Mouse (Mus musculus): ENCODE data around the gene Usp34.
"Not testable (repeated sequence)": the region's sequence is repeated elsewhere in the genome, so short reads cannot be mapped to it uniquely, and the experiment has no call there.

Usp34 gene

DNA sequence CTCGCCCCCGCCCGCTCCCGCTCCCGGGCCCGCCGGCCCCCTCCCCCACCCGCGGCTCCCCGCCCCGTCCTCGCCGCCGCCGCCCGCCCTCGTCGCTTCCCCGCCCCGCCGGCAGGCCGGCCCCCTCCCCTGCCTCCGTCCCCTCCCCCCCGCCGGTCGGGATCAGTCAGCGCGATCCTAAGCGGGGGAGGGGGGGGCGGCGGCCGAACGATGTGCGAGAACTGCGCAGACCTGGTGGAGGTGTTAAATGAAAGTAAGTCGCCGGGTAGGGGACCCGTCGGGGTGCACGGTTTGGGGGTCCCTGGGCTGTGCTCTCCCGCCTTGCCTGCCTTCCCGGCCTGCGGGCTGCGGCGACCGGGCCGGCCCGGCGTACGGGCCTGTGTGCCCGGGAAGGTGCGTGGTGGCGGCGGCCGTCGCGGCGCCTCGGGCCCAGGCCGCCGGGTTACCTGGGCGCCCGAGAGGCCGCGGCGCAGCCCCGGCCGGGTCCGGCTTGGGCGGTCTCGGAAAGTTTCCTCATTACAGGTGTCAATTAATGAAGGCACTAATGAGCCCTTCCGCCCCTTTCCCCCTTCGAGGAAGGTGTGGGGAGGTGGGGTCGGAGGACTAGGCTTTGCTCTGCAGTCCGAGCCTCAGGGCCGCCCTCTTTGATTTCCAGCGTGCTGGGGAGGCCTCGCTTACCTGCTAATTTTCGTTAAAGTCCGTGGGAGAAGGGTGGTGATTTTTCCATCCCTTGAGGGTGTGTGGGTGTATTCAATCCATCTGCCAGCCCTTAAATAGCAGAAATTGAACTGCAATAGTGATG is at the start of gene Usp34:
TSS of gene Usp34 (plus strand) at position 132 of the 802 bp plus-strand sequence.
- DNase-seq (ENCODE audit: low read depth, low spot score): peak; percentile 80

DNA sequence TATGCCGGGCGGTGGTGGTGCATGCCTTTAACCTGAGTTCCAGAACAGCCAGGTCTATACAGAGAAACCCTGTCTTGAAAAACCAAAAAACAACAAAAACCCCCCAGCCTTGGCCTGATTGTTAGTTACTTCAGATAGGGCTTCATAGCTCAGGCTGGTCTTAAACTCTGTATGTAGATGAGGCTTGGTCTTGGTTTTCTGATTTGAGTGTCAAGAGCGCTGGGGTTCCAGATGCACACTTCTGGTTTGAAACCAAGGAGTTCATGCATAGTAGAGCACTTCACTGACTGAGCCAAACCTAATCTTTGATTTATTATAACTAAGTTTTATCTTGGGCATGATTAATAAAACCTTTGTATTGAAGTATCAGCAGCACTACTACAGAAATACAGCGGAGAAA is 47.6 kb upstream of the Usp34 start:
- no peak for DNase-seq (ENCODE audit: low read depth, low spot score)

DNA sequence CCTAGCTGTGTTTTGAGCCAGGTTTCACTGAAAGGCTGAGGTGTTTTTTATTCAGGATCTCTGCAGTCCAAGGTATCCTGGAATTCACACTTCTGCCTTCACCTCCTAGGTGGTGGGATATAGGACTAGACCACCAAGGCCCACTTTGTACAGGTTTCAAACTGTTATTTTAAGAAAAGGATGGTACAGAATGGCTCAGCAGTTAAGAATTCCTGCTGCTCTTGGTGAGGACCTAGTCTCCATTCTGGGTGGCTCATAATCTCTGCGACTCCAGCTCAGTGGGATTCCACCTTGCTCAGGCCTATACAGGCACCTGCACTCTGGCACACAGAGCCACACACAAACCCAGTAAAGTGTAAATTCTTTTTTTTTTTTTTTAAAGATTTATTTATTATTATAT is 47.2 kb upstream of the Usp34 start:
- DNase-seq (ENCODE audit: low read depth, low spot score): no peak

DNA sequence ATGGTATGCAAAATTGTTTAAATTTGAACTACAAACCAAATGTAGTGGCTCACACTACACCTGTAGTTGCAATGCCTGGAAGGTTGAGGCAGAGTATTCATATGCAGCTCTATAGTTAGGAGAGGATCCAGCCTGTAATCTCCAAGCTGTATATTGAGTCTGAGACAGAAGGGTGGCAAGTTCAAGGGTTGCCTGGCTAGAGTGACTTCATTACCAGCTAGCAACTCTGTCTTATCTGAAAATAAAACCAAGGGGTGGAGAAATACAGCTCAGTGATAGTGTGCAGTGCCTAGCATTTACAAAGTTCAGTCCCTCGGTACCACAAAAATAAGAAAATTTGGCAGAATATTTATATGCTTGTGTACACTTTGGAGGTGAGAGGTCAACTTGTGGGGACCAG is 46.5 kb upstream of the Usp34 start:
- no peak for DNase-seq (ENCODE audit: low read depth, low spot score)

DNA sequence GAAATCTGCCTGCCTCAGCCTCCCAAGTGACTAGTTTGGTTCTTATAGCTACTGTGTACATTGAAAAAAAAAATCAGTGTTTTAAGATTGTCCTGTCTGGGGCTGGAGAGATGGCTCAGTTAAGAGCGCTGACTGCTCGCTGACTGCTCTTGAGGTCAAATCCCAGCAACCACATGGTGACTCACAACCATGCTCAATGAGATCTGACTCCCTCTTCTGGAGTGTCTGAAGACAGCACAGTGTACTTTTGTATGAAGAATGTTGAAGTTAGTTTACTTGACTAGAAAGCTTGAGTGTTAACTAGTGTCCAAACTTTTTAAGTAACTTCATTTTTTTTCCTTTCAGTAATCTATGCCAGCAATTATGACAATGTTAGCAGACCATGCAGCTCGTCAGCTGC is 45.2 kb upstream of the Usp34 start:
- DNase-seq (ENCODE audit: low read depth, low spot score): peak; percentile 49

DNA sequence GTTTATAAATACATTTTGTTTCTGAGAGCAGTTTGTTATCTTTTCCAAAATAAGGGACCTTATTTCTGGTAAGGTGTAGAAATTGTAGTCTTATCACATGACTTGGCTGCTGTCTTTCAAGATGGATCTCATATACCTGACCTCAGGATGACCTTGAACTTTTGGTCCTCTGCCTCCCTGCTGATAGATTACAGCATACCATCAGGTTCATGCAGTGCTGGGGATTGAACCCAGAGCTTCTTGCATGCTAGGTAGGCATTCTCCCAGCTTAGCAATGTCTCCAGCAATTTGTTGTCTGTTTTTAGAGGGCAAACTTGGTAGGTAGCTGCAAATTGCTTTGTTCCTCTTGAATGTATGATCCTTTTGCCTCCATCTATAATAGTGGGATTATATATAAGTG is 41.7 kb upstream of the Usp34 start:
- DNase-seq (ENCODE audit: low read depth, low spot score): no peak

DNA sequence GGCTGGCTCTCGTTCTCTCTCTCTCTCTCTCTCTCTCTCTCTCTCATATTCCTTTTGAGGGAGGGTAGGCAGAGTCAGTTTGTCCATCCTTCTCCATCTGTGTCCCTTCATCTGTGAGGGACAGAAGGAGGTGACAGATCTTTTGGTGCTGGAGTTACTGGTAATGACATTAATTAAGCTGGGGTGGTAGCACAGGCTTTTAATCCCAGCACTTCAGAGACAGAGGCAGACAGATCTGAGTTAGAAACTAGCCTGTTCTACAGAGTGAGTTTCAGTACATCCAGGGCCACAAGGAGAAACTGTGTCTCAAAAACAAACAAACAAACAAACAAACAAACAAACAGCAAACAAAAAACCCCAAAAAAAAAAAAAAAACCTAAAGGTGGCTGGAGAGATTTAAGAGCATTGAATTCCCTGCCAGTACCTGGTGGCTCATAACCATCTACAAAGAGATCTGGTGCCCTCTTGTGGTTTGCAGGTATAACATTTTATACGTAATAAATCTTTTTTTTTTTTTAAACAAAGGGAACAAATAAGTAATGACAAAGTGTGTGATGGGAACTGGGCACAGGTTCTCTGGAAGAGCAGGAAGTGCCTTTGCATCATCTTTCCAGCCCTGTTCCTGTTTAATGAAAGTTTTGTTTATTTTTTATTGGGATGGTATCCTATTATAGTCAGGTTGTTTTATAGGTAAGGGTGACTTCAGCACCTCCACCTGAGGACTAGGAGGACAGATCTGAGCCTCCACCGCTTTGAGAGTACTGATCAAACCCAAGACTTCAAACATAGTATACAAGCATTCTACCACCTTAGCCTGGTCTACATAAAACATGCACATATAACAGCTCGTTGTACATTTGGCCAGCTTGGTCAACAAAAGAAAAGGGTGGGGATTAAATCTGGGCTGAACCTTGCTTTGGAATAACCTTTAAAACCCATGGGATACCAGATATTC is 34.6 kb upstream of the Usp34 start:
- DNase-seq (ENCODE audit: low read depth, low spot score): peak; percentile 82

DNA sequence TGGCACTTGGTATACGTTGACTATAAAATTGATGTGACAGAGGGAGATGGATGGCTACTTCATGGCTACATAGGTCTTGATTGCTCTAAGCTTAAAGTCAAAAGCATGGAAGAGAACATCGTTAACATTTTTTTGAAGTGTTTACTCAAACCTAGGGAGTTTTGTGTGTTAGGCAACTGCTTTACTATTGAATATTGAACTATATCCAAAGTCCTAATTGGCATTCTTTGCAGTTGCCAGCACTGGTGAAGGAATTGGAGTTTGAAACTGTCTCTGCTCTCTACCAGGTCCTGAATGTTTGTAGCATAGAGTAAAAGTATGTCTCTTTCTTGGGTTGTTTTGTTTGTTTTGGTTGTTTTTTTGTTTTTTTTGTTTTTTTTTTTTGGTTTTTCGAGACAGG is 30.9 kb upstream of the Usp34 start:
- DNase-seq (ENCODE audit: low read depth, low spot score): no peak

DNA sequence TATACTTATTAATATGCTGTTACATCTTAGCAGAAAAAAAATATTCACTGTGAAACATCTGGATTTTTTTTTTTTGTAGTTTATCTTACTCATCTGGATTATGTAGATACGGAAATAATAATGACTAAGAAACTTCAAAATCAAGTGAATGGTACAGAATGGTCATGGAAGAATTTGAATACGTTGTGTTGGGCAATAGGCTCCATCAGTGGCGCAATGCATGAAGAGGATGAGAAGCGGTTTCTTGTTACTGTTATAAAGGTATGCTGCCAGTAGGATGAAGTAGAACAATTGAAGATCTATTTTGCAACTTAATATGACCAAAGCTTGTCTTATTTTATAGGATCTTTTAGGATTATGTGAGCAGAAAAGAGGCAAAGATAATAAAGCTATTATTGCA is 22.2 kb upstream of the Usp34 start:
- DNase-seq (ENCODE audit: low read depth, low spot score): no peak

DNA sequence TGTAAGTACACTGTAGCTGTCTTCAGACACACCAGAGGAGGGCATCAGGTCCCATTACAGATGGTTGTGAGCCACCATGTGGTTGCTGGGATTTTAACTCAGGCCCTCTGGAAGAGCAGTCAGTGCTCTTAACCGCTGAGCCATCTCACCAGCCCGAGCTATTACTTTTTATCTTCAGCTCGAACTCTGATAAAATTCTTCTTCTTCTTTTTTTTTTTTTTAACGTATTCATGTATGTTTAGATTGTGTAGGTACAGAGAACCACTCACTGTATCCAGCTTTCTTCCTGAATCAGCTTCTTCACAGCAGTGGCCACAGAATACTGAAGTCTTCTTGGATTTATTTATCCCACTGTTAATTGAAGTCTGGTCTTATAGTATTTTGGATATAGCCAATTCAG is 17.8 kb upstream of the Usp34 start:
- not testable (repeated sequence) for DNase-seq (ENCODE audit: low read depth, low spot score)

DNA sequence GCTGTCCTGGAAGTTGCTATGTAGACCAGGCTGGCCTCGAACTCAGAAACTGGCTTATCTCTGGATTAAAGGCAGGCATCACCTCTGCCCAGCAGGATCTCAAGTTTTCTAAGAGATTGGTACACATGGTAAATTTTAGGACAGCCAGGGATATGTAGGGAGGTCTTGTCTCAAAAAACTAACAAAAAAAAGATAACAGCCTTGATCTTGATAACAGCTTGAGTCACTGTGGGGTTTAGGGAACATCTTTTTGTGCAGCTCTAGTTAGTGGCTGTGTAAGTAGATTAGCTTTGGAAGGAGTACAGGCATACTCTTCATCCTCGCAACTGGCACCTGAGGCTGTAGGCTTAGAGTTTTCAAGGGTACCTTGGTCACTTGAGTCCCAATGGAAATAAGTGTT is 9.3 kb upstream of the Usp34 start:
- no peak for DNase-seq (ENCODE audit: low read depth, low spot score)

DNA sequence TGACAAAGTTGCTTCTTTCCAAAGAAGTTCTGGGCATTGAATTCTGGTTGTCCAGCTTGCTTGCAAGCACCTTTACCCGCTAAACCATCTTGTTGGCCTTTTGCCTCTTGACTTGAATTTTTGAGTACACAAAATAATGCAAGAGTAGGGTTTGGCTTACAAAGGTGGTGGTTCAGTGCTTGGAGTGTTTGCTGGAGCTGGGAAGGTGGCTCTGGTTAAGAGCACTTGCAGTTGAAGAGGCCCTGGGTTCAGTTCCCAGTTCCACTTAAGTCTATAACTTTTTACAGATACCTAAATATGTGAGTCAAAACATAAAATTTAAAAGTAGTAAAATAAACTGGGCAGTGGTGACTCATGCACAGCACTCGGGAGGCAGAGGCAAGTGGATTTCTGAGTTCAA is 8.4 kb upstream of the Usp34 start:
- no peak for DNase-seq (ENCODE audit: low read depth, low spot score)

DNA sequence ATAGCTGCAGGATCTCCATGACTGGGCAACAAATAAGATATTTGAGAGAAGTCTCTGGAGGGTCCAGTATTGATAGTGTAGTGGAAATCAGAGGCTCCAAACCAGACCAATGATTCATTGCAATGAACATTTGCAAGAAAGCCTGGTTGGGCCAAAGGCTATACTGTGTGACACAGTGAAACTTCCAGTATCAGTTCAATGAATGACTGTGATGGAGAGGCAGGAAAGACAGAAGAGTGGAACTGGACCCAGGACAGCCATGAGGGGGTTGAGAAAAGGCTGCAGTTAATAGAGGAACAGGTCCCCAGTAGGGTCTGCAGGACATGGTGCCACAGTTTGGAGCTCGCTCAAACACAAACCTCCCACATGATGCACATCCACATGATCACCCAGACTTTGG is 6.8 kb upstream of the Usp34 start:
- no peak for DNase-seq (ENCODE audit: low read depth, low spot score)

DNA sequence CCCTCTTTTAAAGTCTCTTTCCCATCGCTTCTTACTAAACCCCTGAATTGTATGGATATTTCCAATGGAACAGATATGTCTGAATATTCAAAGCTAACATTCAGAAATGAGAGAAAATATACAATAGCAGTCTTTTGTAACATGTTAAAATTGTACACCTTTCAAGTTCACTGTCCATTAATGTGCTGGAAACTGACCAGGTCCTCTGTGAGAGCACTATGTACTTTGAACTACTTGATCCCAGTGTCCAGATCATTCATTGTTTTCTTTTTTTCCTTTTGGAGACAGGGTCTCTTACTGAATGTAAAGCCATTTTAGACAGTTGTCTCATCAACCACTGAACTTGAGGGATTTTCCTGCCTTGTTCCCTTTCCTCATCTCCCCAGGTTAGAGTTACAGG is 3.6 kb upstream of the Usp34 start:
- DNase-seq (ENCODE audit: low read depth, low spot score): no peak

DNA sequence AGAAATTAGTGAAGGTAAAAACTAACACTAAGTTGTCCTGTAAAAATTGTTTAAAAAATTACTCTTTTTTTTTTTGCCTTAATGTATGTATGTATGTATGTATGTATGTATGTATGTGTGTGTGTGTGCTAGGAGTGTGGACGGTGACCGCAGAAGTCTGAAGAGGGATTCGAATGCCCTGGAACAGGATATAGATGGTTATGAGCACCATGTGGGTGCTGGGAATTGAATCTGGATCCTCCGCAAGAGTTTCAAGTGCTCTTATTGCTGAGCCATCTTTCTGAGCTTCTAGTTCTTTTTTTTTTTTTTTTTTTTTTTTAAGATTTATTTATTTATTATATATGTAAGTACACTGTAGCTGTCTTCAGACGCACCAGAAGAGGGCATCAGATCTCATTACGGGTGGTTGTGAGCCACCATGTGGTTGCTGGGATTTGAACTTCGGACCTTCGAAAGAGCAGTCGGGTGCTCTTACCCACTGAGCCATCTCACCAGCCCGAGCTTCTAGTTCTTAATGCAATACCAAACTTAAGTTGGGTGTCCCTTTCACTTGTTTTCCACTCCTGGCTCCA is 1.5 kb upstream of the Usp34 start:
- DNase-seq (ENCODE audit: low read depth, low spot score): peak; percentile 32

DNA sequence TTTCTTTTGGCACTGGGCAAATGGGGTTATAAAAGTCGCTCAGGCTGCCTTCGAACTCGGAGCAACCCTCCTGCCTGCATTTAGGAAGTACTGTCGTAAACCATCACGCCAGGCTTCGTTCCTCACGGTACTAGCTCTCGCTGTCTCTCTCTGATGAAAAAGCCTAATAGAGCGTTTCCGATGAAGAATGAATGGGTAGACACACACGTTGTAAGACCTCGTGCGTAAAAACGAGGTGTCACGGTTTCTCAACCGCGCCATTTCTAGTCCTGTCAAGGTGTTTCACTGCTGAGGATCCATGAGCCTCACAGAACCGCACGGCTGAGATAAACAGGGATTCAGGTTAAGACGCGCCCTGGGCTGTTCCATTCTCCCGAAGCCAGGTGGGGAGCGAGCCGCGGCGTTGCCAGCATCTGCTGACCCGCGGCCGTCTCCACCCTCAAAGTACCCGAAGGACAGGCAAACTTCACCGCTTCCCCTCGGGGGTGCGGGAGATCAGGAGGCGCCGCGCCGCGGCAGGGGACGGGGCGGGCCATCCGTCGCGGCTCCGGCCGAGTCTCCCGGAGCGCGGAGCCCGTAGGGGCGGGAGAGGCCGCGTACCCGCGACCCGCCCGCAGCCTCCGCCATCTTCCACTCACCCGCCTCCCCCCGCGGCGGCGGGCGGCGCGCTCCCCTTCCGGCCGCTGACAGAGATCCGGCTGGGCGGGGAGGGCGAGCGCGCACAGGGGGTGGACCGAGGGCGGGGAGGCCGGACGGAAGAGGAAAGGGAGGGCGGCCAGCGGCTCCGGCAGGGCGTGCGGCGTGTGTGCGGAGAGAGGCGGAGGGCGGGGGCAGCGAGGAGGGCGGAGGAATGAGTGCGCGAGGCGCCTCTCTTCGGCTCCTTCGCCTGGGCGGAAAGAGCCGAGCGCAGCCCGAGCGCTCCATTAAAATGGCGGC is 754 bp upstream of the Usp34 start:
- DNase-seq (ENCODE audit: low read depth, low spot score): peak; percentile 99

DNA sequence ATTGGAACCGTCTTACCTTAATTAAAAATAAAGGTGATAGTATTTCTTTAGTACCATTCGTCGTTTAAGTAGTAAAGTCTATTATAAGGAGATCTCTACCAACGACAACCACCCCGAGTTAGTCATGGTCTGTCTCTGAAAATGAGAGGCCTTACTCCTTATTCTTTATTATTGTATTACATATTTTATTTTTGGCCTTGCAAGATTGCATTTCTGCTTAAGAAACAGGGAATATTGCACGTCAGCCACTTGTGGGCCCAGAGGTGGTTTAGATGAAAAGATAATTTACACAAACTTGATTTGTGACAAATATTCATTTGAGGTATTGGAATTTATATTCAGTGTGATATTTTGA is 848 bp downstream of the Usp34 start:
- DNase-seq (ENCODE audit: low read depth, low spot score): no peak

DNA sequence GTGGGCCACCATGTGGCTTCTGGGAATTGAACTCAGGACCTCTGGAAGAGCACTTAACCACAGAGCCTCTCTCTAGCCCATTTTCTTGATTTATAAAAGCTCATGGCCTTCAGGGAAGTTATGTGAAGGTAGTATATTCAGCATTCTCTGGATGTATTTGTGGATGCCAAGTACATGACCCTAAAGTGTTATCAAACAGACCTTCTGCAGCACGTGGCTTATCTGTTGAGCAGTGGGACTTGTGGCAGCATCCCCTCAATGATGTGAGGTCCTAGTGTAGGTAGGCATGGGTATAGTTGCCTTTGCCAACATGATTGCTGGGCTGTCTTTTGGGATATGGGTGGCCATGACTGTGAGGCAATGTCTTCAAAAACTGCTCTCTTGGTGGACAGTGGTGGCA is 6.8 kb downstream of the Usp34 start:
- no peak for DNase-seq (ENCODE audit: low read depth, low spot score)

DNA sequence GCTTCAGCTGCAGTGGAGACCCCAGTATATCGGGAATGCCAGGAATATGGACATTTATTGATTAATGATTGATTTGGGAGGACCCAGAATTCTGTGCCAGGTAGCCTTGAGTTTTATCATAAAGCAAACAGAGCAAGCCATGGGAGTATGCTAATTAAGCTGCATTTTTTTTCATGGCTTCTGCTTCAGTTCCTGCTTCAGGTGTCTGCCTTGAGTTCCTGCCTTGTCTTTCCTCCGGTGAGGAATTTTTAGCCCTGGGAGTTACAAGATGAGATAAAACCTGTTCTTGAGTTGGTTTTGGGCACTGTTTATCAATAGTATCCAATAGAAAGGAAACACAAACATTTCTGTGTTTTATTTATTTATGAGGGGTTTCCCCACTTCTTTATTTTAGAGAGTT is 22.7 kb downstream of the Usp34 start:
- no peak for DNase-seq (ENCODE audit: low read depth, low spot score)

DNA sequence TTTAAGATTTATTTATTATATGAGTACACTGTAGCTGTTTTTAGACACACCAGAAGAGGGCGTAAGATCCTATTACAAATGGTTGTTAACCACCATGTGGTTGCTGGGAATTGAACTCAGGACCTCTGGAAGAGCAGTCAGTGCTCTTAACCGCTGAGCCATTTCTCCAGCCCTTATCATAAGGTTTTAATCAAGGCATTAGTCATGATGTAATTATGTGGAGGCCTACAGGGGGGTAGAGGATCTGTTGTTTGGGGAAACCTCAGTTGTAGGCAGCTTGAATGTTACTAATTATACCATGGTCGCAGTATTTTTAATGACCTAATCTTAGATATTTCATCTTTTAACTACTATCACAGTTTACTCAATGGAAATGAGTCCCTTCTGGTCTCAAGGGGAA is 25.4 kb downstream of the Usp34 start:
- DNase-seq (ENCODE audit: low read depth, low spot score): no peak

DNA sequence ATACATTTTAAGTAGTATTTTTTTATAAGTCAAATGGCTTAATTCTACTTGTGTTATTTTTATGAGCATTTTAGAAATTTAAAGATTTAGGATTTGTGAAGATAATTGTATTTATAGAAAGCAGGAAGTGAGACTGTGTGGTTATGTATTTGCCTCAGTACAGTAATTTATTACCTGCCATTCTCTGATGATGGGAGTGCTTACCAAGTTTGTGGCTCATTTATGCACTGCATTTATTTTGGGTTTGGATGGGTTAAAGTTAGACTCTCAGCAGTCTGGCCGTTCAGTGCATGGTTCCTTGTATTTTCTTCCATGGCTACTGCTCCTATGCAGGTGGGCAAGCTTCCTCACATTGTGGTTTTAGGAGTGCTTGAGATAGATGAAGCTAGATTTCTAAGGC is 28.5 kb downstream of the Usp34 start:
- DNase-seq (ENCODE audit: low read depth, low spot score): no peak
